Mouse (Mus musculus): ENCODE measurements around the gene 6820408C15Rik.

6820408C15Rik gene

DNA sequence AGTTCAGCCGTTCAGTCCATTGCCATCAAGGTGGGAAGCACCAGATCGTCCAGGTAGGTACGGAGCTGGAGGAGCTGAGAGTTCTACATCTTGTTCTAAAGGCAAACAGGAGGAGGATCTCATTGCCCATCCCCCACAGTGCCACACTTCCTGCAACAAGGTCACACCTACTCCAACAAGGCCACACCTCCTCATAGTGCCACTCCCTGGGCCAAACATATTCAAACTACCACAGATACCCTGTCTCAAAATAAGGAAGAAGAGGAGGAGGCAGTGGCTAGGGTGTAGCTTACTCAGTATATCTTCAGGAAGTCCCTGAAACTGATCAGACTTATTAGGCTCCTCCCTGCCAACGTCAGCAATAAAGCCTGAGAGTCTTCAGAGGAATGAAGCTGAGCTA, 31.2 kb upstream of the 6820408C15Rik start:
- H3K4me3 ChIP-seq (replicated peaks; ENCODE audit: low read length), result no peak overlapping the region

DNA sequence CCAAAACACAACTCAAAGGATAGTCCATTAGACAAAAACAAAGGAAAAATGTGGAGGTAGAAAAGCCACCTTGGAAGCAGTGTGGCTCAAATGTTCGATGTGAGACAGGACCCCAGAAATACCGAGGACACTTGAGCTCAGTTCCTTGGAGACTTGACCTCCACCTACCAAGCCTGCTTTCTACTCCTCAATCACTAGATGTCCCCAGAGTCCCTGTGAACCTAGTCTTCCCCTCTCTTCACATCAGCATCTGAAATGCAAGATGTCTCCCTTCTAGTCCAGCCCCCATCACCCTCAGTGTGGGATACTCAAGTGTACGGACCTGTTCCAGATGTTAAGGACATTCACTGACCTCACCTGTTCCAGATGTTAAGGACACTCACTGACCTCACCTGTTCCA, 22.6 kb upstream of the 6820408C15Rik start:
- Histone ChIP-seq H3K4me3 (replicated peaks; ENCODE audit: low read length) (no peak overlapping the region), H3K9me3 (ENCODE audit: low read length) (no peaks in the 10 kb centered on the region), H3K36me3 (ENCODE audit: insufficient read depth, low read length) (peaks cover 23% of the 10 kb centered on the region), H3K4me1 (replicated peaks; ENCODE audit: low read depth, low read length) (peaks cover 51% of the 10 kb centered on the region), H3K27me3 (ENCODE audit: insufficient read depth, low read length) (no peaks in the 10 kb centered on the region)
- TF ChIP-seq CTCF (conservative IDR thresholded peaks at IDR 0.05; ENCODE audit: low read length) (peak; percentile 45), POU5F1 (IDR thresholded peaks at IDR 0.05; ENCODE audit: borderline replicate concordance, low read length) (no peak)

More for the DNA sequence above, 31.2 kb upstream of the 6820408C15Rik start:
- no peaks in the 10 kb centered on the region for H3K27me3 ChIP-seq (ENCODE audit: insufficient read depth, low read length)
- peaks cover 20% of the 10 kb centered on the region for H3K4me1 ChIP-seq (replicated peaks; ENCODE audit: low read depth, low read length)
- TF ChIP-seq NANOG (IDR thresholded peaks at IDR 0.05; ENCODE audit: borderline replicate concordance, low read length) (no peak), CTCF (conservative IDR thresholded peaks at IDR 0.05; ENCODE audit: low read length) (no peak), POU5F1 (IDR thresholded peaks at IDR 0.05; ENCODE audit: borderline replicate concordance, low read length) (no peak)
- H3K9me3 ChIP-seq (ENCODE audit: low read length), result peaks cover 8% of the 10 kb centered on the region
- H3K36me3 ChIP-seq (ENCODE audit: insufficient read depth, low read length), result no peaks in the 10 kb centered on the region

DNA sequence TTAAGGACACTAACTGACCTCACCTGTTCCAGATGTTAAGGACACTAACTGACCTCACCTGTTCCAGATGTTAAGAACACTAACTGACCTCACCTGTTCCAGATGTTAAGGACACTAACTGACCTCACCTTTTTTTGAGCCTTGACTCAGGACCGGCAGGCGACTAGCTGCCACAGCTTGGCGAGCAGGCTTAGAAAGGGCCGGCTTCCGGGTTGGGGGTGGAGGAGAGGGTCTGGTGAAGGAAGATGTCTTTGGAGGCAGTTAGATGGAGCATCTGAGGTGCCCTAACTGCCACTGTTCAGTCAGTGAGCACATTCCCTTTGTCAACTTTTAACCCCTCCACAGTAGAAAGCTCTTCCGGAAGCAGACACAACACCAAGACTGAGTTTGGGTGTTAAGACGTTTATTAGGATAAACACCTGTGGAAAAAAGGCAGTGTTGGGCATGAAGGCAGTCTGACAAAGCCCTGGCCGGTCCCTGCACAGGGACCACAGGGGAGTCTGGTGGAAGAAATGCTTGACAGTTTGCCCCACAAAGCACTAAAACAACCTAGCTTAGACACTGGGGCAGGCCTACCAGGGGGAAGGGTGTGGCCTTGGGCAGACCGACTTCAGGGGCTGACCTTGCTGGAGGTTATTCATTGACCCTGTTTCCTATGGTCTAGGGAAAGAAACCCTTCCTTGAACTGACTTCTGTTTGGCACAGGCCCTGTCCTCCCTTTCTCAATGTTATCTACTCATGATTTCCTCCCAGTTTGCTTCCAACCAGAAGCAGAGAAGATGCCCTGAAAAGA, 22.0 kb upstream of the 6820408C15Rik start:
- peaks cover 23% of the 10 kb centered on the region for H3K36me3 ChIP-seq (ENCODE audit: insufficient read depth, low read length)
- H3K4me1 ChIP-seq (replicated peaks; ENCODE audit: low read depth, low read length), result peaks cover 51% of the 10 kb centered on the region
- TF ChIP-seq CTCF (conservative IDR thresholded peaks at IDR 0.05; ENCODE audit: low read length) (no peak), NANOG (IDR thresholded peaks at IDR 0.05; ENCODE audit: borderline replicate concordance, low read length) (no peak), POU5F1 (IDR thresholded peaks at IDR 0.05; ENCODE audit: borderline replicate concordance, low read length) (no peak)
- H3K27me3 ChIP-seq (ENCODE audit: insufficient read depth, low read length), result no peaks in the 10 kb centered on the region
- H3K9me3 ChIP-seq (ENCODE audit: low read length), result no peaks in the 10 kb centered on the region
- peak overlapping the region; percentile 91 for H3K4me3 ChIP-seq (replicated peaks; ENCODE audit: low read length)

DNA sequence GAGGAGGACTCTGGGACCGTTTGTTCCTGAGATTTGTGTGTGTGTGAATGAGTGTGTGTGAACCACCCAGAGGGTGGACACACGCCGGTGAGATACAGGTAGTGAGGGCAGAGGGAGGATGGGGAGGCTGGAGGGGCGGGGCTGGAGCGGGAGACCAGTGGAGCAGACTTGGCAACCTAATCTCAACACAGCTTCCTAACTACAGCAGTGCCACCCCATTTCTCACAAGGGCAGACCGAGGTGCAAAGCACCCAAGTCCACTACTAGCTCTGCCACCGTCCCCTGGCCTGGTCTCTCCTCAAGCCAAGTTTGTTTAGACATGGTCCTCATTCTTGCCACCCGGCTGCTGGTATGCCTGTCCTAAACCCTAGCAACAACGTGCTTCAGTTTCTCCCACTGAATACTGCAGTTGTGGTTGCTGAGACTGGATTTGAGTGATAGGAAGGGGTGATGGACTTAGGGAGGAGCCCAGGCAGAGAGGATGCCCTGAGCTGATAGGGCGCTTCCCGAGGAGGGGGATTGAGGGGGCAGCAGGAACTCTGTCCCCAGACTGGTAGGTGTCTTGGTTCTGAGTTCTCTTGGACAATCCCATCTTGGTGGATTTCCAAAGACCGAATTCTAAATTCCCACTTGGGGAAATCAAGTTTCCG, 20.0 kb upstream of the 6820408C15Rik start:
- no peaks in the 10 kb centered on the region for H3K9me3 ChIP-seq (ENCODE audit: low read length)
- peaks cover 60% of the 10 kb centered on the region for H3K4me1 ChIP-seq (replicated peaks; ENCODE audit: low read depth, low read length)
- TF ChIP-seq CTCF (conservative IDR thresholded peaks at IDR 0.05; ENCODE audit: low read length), result no peak
- TF ChIP-seq NANOG (IDR thresholded peaks at IDR 0.05; ENCODE audit: borderline replicate concordance, low read length), result no peak
- no peak for TF ChIP-seq POU5F1 (IDR thresholded peaks at IDR 0.05; ENCODE audit: borderline replicate concordance, low read length)
- peaks cover 23% of the 10 kb centered on the region for H3K36me3 ChIP-seq (ENCODE audit: insufficient read depth, low read length)
- no peaks in the 10 kb centered on the region for H3K27me3 ChIP-seq (ENCODE audit: insufficient read depth, low read length)
- H3K4me3 ChIP-seq (replicated peaks; ENCODE audit: low read length), result peak overlapping the region; percentile 91

DNA sequence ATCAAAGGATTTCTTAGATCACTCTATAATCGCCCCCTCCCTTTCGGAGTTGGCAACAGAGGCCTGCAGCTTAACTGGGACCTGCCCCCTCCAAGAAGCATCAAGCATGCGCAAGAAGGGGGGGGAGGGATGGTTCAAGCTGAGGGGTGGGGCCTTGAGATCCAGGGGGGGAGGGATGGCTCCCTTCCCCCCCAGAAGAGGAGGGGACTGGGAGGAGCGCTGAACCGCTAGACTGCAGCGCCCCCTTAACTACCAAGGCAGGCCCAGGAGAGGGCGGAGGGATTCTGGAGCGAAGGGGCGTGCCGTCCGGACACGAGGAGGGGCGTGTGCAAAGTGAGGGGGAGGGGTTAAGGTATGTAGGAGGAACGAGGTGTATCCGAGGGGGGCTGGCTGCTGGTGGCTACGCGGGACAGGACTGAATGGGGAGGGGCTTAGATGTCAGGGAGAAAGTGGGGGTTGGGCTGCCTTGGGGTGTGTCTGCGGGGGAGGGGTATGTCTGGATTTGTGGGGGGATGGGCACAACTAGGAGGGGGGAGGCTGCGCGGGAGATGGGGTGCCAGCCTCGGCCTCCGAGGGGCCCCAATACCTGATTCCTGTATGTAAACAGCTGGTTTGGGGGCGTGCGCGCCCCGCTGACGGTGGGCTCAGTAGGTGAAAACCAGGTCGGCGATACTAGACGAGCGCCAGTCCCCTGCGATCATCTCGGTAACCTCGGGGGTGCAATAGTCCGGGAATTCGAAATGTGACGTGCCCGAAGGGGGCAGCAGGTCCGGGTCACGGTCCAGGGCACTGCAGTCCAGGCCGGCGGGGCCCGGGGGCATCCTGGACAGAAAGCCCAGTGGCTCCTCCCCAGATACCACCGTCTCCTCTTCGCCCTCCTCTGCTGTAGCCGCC, 19.0 kb upstream of the 6820408C15Rik start:
- peaks cover 62% of the 10 kb centered on the region for H3K4me1 ChIP-seq (replicated peaks; ENCODE audit: low read depth, low read length)
- H3K4me3 ChIP-seq (replicated peaks; ENCODE audit: low read length), result peak overlapping the region; percentile 91
- TF ChIP-seq POU5F1 (IDR thresholded peaks at IDR 0.05; ENCODE audit: borderline replicate concordance, low read length) (no peak), CTCF (conservative IDR thresholded peaks at IDR 0.05; ENCODE audit: low read length) (no peak), NANOG (IDR thresholded peaks at IDR 0.05; ENCODE audit: borderline replicate concordance, low read length) (no peak)
- H3K36me3 ChIP-seq (ENCODE audit: insufficient read depth, low read length), result peaks cover 23% of the 10 kb centered on the region
- no peaks in the 10 kb centered on the region for H3K27me3 ChIP-seq (ENCODE audit: insufficient read depth, low read length)
- no peaks in the 10 kb centered on the region for H3K9me3 ChIP-seq (ENCODE audit: low read length)

DNA sequence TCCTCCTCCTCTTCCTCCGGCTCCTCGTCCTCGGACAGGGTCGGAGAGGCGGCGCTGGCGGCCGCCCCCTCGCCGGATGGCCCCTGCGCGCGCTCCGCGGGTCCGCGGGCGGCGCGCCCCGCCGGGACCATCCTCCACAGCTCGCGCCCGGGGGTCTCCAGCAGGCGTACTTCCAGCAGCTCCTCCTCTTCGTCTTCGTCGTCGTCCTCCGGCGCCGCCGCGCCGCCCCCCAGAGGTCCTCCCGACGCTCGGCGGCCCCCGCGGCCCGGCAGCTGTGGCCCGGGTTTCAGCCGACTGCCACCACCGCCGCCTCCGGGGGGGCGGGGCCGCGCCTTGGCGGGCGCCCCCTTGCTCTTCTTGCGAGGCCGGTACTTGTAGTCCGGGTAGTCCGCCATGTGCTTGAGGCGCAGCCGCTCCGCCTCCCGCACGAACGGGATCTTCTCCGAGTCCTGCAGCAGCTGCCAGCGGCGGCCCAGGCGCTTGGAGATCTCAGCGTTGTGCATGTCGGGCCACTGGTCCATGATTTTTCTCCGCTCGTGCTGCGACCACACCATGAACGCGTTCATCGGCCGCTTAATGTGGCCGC, 18.3 kb upstream of the 6820408C15Rik start:
- no peaks in the 10 kb centered on the region for H3K9me3 ChIP-seq (ENCODE audit: low read length)
- H3K27me3 ChIP-seq (ENCODE audit: insufficient read depth, low read length), result no peaks in the 10 kb centered on the region
- peaks cover 65% of the 10 kb centered on the region for H3K4me1 ChIP-seq (replicated peaks; ENCODE audit: low read depth, low read length)
- TF ChIP-seq POU5F1 (IDR thresholded peaks at IDR 0.05; ENCODE audit: borderline replicate concordance, low read length), result no peak
- TF ChIP-seq NANOG (IDR thresholded peaks at IDR 0.05; ENCODE audit: borderline replicate concordance, low read length), result no peak
- TF ChIP-seq CTCF (conservative IDR thresholded peaks at IDR 0.05; ENCODE audit: low read length), result no peak
- H3K36me3 ChIP-seq (ENCODE audit: insufficient read depth, low read length), result peaks cover 23% of the 10 kb centered on the region
- peak overlapping the region; percentile 91 for H3K4me3 ChIP-seq (replicated peaks; ENCODE audit: low read length)

DNA sequence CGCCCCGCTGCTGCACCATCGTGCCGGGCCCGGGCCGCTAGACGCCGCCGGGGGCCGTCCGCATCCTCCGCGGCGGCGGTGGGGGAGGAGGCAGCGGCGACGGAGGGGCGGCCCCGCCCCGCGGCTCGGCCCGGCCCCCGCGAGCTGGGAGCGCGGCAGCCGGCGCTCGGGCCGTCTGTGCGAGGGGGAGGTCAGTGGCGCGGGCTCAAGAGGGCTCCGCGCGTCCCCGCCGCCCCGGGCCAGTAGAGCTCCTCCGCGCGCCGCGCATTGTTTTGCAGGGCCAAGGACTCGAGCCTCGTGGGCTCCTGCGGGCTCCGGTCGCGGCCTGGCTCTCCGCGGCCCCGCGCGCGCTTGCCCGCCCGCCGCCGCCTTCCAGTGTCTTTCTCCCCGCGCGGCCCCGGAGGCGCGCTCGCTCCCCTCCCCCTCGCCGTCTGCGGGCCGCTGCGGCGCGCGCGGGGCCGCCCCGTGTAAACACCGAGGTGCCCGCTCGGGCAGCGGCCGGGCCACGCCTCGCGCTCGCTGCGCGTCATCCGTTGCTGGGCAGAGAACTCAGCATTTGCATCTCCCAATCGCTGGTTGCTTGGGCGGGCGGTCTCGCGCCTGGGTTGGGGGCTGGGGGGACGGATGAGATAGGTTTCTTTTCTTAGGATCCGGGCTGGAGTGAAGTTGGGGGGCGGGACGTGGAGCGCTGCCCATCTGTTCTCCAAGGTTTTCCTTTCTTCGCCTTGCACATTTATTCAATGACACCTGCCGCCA, 17.5 kb upstream of the 6820408C15Rik start, which contains the start of gene Sox12:
Gene Sox12 (minus strand): TSS at position 384 of the 756 bp plus-strand sequence.
- Histone ChIP-seq H3K36me3 (ENCODE audit: insufficient read depth, low read length) (peaks cover 23% of the 10 kb centered on the region), H3K4me3 (replicated peaks; ENCODE audit: low read length) (peak within 1 kb of the TSS; percentile 91), H3K27me3 (ENCODE audit: insufficient read depth, low read length) (no peaks in the 10 kb centered on the region), H3K4me1 (replicated peaks; ENCODE audit: low read depth, low read length) (peaks cover 65% of the 10 kb centered on the region), H3K9me3 (ENCODE audit: low read length) (no peaks in the 10 kb centered on the region)
- TF ChIP-seq CTCF (conservative IDR thresholded peaks at IDR 0.05; ENCODE audit: low read length) (no peak), NANOG (IDR thresholded peaks at IDR 0.05; ENCODE audit: borderline replicate concordance, low read length) (no peak), POU5F1 (IDR thresholded peaks at IDR 0.05; ENCODE audit: borderline replicate concordance, low read length) (no peak)
